Mouse (Mus musculus) G1E-ER4 (cell line): ENCODE measurements around the gene Tubb5. TPM values are rescaled to one million over a fixed set of nuclear protein-coding genes. Genes with fewer than 3 reads are reported as not detected.

Source experiments
- GATA1 ChIP-seq: IDR thresholded peaks from one replicate; pipeline ENCODE4 v1.8.0; 2012; ENCODE audit warnings: low read length, inconsistent platforms
- polyA plus RNA-seq: library from polyadenylated mRNA; stranded (reverse); fragments of >175 nt; gene quantifications from 2 replicates; pipeline ENCODE4 v1.2.3, GENCODE M21; 2012

Tubb5 gene
- polyA plus RNA-seq, 1 experiment: 178 TPM

GRCm38 (mm10) chr17:35866281-35866831 lies 28.2 kb upstream of the Tubb5 start:
- TF ChIP-seq GATA1: no peak

GRCm38 (mm10) chr17:35865481-35866280 lies 27.6 kb upstream of the Tubb5 start, which contains the start of gene Ppp1r18:
TSS of gene Ppp1r18 (plus strand) at chr17:35865593.
- TF ChIP-seq GATA1: no peak

GRCm38 (mm10) chr17:35864832-35865353 lies 26.8 kb upstream of the Tubb5 start:
- TF ChIP-seq GATA1: no peak

GRCm38 (mm10) chr17:35861198-35861857 lies 23.2 kb upstream of the Tubb5 start, which contains the start of gene Nrm:
TSS of gene Nrm (plus strand) at chr17:35861318.
- peak; percentile 35 for TF ChIP-seq GATA1

- no peak for TF ChIP-seq GATA1
Measured at GRCm38 (mm10) chr17:35860831-35861197, 22.7 kb upstream of the Tubb5 start.

- no peak for TF ChIP-seq GATA1
Measured at GRCm38 (mm10) chr17:35859835-35860234, 21.7 kb upstream of the Tubb5 start.

- no peak for TF ChIP-seq GATA1
Measured at GRCm38 (mm10) chr17:35859371-35859770, 21.3 kb upstream of the Tubb5 start.

- peak; percentile 29 for TF ChIP-seq GATA1
Measured at GRCm38 (mm10) chr17:35850974-35851373, 12.9 kb upstream of the Tubb5 start.

- no peak for TF ChIP-seq GATA1
Measured at GRCm38 (mm10) chr17:35848112-35848511, 10.0 kb upstream of the Tubb5 start.

GRCm38 (mm10) chr17:35843514-35843913 lies 5.4 kb upstream of the Tubb5 start:
- TF ChIP-seq GATA1: no peak

GRCm38 (mm10) chr17:35842006-35842405 lies 3.9 kb upstream of the Tubb5 start:
- TF ChIP-seq GATA1: no peak

GRCm38 (mm10) chr17:35841076-35841950 lies 3.2 kb upstream of the Tubb5 start, which contains the start of gene Mdc1:
TSS of gene Mdc1 (plus strand) at chr17:35841515.
- TF ChIP-seq GATA1: no peak

- no peak for TF ChIP-seq GATA1
Measured at GRCm38 (mm10) chr17:35840561-35840960, 2.5 kb upstream of the Tubb5 start.

- TF ChIP-seq GATA1: no peak
Measured at GRCm38 (mm10) chr17:35838570-35838969, 464 bp upstream of the Tubb5 start.

GRCm38 (mm10) chr17:35837487-35837886 lies 619 bp downstream of the Tubb5 start:
- TF ChIP-seq GATA1: no peak

- no peak for TF ChIP-seq GATA1
Measured at GRCm38 (mm10) chr17:35836991-35837422, 1.1 kb downstream of the Tubb5 start.
